Mouse (Mus musculus) spleen, postnatal 14 days (tissue): ENCODE data around the gene Fam76a.

Experiments
- DNase-seq, 2 experiments: peaks; one replicate each; pipeline ENCODE4 v3.0.0; 2021 to 2022; ENCODE audit warnings: low spot score in 2 of 2

Fam76a gene

GRCm38 (mm10) chr4:132922558-132923008, at the start of gene Fam76a:
TSS of gene Fam76a (minus strand) at chr4:132922558.
- peak; percentile 99 for DNase-seq

GRCm38 (mm10) chr4:132972101-132972500, 49.7 kb upstream of the Fam76a start:
- DNase-seq, result no peak

GRCm38 (mm10) chr4:132971601-132972000, 49.2 kb upstream of the Fam76a start:
- no peak for DNase-seq

- no peak for DNase-seq
Observed at GRCm38 (mm10) chr4:132968105-132968938, 46.0 kb upstream of the Fam76a start.

- no peak for DNase-seq
Observed at GRCm38 (mm10) chr4:132964473-132964872, 42.1 kb upstream of the Fam76a start.

GRCm38 (mm10) chr4:132964064-132964463, 41.7 kb upstream of the Fam76a start:
- no peak for DNase-seq

GRCm38 (mm10) chr4:132963436-132963835, 41.1 kb upstream of the Fam76a start:
- no peak for DNase-seq

- no peak for DNase-seq
Observed at GRCm38 (mm10) chr4:132962628-132963027, 40.3 kb upstream of the Fam76a start.

GRCm38 (mm10) chr4:132961866-132962265, 39.5 kb upstream of the Fam76a start:
- DNase-seq, result no peak

- DNase-seq, result no peak
Observed at GRCm38 (mm10) chr4:132960864-132961639, 38.7 kb upstream of the Fam76a start.

- DNase-seq, result no peak
Observed at GRCm38 (mm10) chr4:132960313-132960712, 38.0 kb upstream of the Fam76a start.

- no peak for DNase-seq
Observed at GRCm38 (mm10) chr4:132959679-132960045, 37.3 kb upstream of the Fam76a start.

- DNase-seq, result no peak
Observed at GRCm38 (mm10) chr4:132958741-132959678, 36.7 kb upstream of the Fam76a start.

- DNase-seq, result no peak
Observed at GRCm38 (mm10) chr4:132955395-132955791, 33.0 kb upstream of the Fam76a start.

- no peak for DNase-seq
Observed at GRCm38 (mm10) chr4:132954530-132955394, 32.4 kb upstream of the Fam76a start.

GRCm38 (mm10) chr4:132950999-132951398, 28.6 kb upstream of the Fam76a start:
- no peak for DNase-seq

- DNase-seq, result no peak
Observed at GRCm38 (mm10) chr4:132949882-132950532, 27.6 kb upstream of the Fam76a start.

- peak; percentile 48 to 62 for DNase-seq
Observed at GRCm38 (mm10) chr4:132946047-132947001, 24.0 kb upstream of the Fam76a start.
